Mouse (Mus musculus) intestine, embryonic 16.5 days (tissue): ENCODE data around the gene Gnpat. TPM values are rescaled to one million over a fixed set of nuclear protein-coding genes. Genes with fewer than 3 reads are reported as not detected.

Experiments used
- ATAC-seq: fragments of 200-750 bp; cut with Nextera tagmentation; 2 replicates; pipeline ENCODE4 v1.8.0; 2017; ENCODE audit warnings: moderate TSS enrichment, moderate library complexity
- H3K27ac ChIP-seq: fragments of 300-500 bp; sonication (generic); 2 replicates; pipeline ENCODE4 v1.5.1; 2014; ENCODE audit warnings: mild to moderate bottlenecking, low read length
- H3K27me3 ChIP-seq: fragments of 300-500 bp; sonication (generic); replicated peaks from 2 replicates; pipeline ENCODE4 v1.6.1; 2014; ENCODE audit warnings: low read length, control low read depth, mixed read lengths; ENCODE audit not compliant: control insufficient read depth, insufficient read depth
- H3K36me3 ChIP-seq: fragments of 300-500 bp; sonication (generic); 2 replicates; pipeline ENCODE4 v1.6.1; 2014; ENCODE audit warnings: low read length, control low read depth; ENCODE audit not compliant: control insufficient read depth, insufficient read depth
- H3K4me1 ChIP-seq: fragments of 300-500 bp; sonication (generic); 2 replicates; pipeline ENCODE4 v1.6.1; 2014; ENCODE audit warnings: low read length, control low read depth, mixed read lengths; ENCODE audit not compliant: control insufficient read depth, insufficient read depth
- H3K4me2 ChIP-seq: fragments of 300-500 bp; sonication (generic); 2 replicates; pipeline ENCODE4 v1.6.1; 2014; ENCODE audit warnings: low read depth, low read length, control low read depth
- H3K4me3 ChIP-seq: fragments of 300-500 bp; sonication (generic); 2 replicates; pipeline ENCODE4 v1.5.1; 2014; ENCODE audit warnings: mild to moderate bottlenecking, low read length
- H3K9ac ChIP-seq: fragments of 300-500 bp; sonication (generic); 2 replicates; pipeline ENCODE4 v1.6.1; 2014; ENCODE audit warnings: low read depth, low read length
- H3K9me3 ChIP-seq: fragments of 300-500 bp; sonication (generic); 2 replicates; pipeline ENCODE4 v1.6.1; 2016; ENCODE audit warnings: low read length, control low read depth; ENCODE audit not compliant: control insufficient read depth
- WGBS: fragments of 180-500 bp; shearing (Covaris S2); extraction: QIAGEN DNeasy Blood & Tissue Kit; methylation state at CpG from one replicate; pipeline ENCODE4 v1.1.7; 2014; 5-methylcytosine and 5-hydroxymethylcytosine counted together
- polyA plus RNA-seq: library from polyadenylated mRNA; unstranded; fragments of >200 nt; fragmentation: Nextera tagmentation; extraction: Ambion mirVana; gene quantifications from 2 replicates; pipeline ENCODE4 v1.2.1, GENCODE M21; 2015

The Gnpat gene
- polyA plus RNA-seq, 1 experiment from 2014 or later = 83.6 TPM

GRCm38 (mm10) chr8:124827387-124827786, 35.4 kb upstream of the Gnpat start:
- no peak for ATAC-seq
- Histone ChIP-seq H3K9ac (no peak overlapping the region), H3K4me1 (no peaks in the 10 kb centered on the region), H3K4me2 (no peak overlapping the region), H3K36me3 (no peaks in the 10 kb centered on the region), H3K27me3 (0 out of 2 replicates have a peak, but pooled peaks cover 2% of the 10 kb centered on the region), H3K27ac (no peak overlapping the region), H3K9me3 (no peaks in the 10 kb centered on the region), H3K4me3 (no peak overlapping the region)
- WGBS = 3% methylated on average over 5 of the region's 5 CpGs

DNA sequence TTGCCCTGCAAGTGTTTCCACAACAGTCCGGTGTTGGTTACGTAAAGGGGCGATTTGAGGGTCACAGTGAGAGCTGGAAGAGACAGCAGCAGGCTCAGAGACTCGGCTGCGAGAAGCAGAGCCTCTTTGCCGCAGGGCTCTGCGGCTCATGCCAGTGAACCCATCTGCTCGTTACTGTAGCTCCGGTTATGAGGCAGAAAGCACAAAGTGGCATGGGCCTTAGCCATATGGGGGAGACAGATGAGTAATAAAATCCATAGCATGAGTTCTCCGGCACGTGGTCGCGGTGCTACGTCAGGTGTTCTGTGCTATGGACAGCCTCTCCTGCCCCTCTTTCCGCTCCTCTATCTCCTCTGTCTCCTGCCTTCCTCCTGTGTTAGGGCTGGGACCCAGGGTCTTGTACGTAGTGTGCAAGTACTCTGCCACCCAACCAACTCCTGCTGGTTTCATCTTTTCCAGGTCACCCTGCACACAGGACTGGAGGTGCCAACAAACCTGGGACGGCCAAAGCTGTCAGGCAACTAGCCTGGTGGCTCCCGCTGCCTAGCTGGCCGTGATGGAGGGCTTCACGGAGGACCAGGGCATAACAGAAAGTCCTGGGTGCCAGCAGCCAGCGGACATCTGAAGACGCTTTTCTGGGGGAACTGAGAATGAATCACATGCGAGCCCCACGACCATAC, 34.1 kb upstream of the Gnpat start:
- Histone ChIP-seq H3K27me3 (0 out of 2 replicates have a peak, but pooled peaks cover 2% of the 10 kb centered on the region), H3K4me2 (no peak overlapping the region), H3K4me3 (no peak overlapping the region), H3K9me3 (no peaks in the 10 kb centered on the region), H3K27ac (no peak overlapping the region), H3K9ac (no peak overlapping the region), H3K36me3 (no peaks in the 10 kb centered on the region), H3K4me1 (no peaks in the 10 kb centered on the region)
- 86% methylated on average over 24 of the region's 24 CpGs for WGBS
- ATAC-seq = no peak

DNA sequence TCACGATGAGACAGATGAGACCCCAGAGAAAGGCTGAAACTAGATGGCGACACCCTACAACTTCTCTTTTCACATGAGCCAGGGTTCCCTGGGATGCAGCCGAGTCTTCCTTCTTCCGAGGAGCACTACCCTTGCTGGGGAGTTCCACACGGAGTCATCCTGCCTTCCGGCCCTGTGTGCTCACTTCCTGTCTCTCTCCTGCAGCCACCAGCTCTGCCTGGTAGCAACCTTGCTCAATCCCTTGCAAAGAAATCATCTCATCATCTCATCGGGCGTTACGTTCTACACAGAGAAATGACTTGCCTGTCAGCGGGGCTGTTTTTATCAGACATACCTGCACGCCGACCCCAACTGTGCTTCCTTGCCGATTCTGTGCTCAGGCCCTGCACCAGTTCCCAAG, 32.8 kb upstream of the Gnpat start:
- ATAC-seq = no peak
- Histone ChIP-seq H3K4me1 (peaks cover 3% of the 10 kb centered on the region; the same call in 1 of the 2 replicates), H3K9ac (no peak overlapping the region), H3K27ac (no peak overlapping the region), H3K4me2 (no peak overlapping the region), H3K9me3 (no peaks in the 10 kb centered on the region), H3K27me3 (0 out of 2 replicates have a peak, but pooled peaks cover 2% of the 10 kb centered on the region), H3K4me3 (no peak overlapping the region), H3K36me3 (no peaks in the 10 kb centered on the region)
- 74% methylated on average over 13 of the region's 13 CpGs for WGBS

DNA sequence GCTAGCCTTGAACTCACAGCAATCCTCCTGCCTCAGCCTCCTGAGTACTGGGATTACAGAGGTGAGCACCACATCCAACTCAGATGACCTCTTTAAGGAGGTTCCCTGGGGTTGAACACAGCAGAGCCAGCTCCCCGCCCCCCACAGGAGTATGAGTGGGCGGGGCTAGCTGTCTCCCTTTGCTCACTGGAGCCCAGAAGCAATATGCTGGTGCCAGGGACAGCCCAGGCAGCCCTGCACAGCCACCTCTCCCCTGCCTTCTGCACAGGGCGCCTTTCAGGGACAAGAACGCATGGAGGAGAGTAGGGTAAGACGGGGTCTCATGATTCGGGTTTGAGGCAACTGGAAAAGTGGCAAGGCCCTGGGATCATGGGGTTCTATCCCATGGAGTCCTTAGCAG, 31.3 kb upstream of the Gnpat start:
- no peak for ATAC-seq
- H3K27me3 ChIP-seq = 0 out of 2 replicates have a peak, but pooled peaks cover 2% of the 10 kb centered on the region
- H3K4me2 ChIP-seq = no peak overlapping the region
- H3K36me3 ChIP-seq = no peaks in the 10 kb centered on the region
- no peak overlapping the region for H3K9ac ChIP-seq
- 78% methylated on average over 6 of the region's 6 CpGs for WGBS
- no peak overlapping the region for H3K4me3 ChIP-seq
- no peak overlapping the region for H3K27ac ChIP-seq
- H3K4me1 ChIP-seq = peaks cover 3% of the 10 kb centered on the region; the same call in 1 of the 2 replicates
- H3K9me3 ChIP-seq = no peaks in the 10 kb centered on the region

DNA sequence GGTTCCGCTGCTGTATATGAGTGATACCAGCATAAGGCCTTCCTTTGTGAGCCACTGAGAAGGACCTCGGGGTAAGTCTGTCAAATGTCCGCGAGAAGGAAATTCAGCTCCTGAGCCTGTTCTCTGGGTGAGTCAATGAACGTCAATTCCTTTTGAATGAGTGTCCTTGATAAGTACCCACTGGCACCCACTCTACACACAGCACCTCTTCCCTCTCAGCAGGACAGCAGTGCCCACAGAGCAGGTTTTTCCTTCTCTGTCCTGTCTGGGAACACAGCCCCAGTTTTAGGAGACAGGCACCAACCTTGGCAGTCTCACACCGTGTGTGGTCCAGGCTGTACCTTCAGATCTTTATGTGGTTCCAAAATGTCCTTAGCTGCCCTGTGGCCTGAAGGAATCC, 30.9 kb upstream of the Gnpat start:
- Histone ChIP-seq H3K4me2 (no peak overlapping the region), H3K4me1 (peaks cover 3% of the 10 kb centered on the region; the same call in 1 of the 2 replicates), H3K9ac (no peak overlapping the region), H3K36me3 (no peaks in the 10 kb centered on the region), H3K4me3 (no peak overlapping the region), H3K9me3 (no peaks in the 10 kb centered on the region), H3K27ac (no peak overlapping the region), H3K27me3 (no peaks in the 10 kb centered on the region)
- 80% methylated on average over 6 of the region's 6 CpGs for WGBS
- no peak for ATAC-seq

- Histone ChIP-seq H3K4me2 (peak overlapping the region; percentile 40), H3K36me3 (no peaks in the 10 kb centered on the region), H3K9ac (no peak overlapping the region), H3K9me3 (no peaks in the 10 kb centered on the region), H3K27me3 (no peaks in the 10 kb centered on the region), H3K27ac (no peak overlapping the region), H3K4me1 (peaks cover 3% of the 10 kb centered on the region; the same call in 1 of the 2 replicates), H3K4me3 (peak overlapping the region; percentile 16; the same call in 1 of the 2 replicates)
- WGBS = 29% methylated on average over 15 of the region's 15 CpGs
- no peak for ATAC-seq
Observed at GRCm38 (mm10) chr8:124833430-124834205, 29.2 kb upstream of the Gnpat start.

DNA sequence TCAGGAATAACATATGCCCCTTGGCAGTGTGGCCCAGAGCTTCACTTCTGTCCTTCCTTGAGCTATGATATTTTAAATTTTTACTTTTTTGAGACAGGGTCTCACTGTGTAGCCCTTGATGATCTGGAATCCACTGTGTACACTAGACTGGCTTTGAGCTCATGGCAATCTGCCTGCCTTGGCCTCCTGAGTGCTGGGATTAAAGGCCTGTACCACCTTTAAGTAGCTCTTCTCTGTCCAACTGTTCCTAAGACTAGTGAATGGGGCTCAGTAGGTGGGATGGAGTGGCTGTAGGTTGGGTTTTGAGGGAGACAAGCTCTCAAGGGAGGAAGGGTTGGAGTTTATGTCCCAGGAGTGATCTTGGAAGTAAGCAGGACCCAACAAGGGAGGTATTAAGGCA, 27.0 kb upstream of the Gnpat start:
- Histone ChIP-seq H3K27me3 (no peaks in the 10 kb centered on the region), H3K36me3 (peaks cover 14% of the 10 kb centered on the region), H3K9me3 (no peaks in the 10 kb centered on the region), H3K9ac (no peak overlapping the region), H3K27ac (no peak overlapping the region), H3K4me3 (no peak overlapping the region), H3K4me2 (no peak overlapping the region), H3K4me1 (peaks cover 3% of the 10 kb centered on the region; the same call in 1 of the 2 replicates)
- no peak for ATAC-seq

GRCm38 (mm10) chr8:124836273-124836672, 26.6 kb upstream of the Gnpat start:
- Histone ChIP-seq H3K4me1 (peaks cover 3% of the 10 kb centered on the region; the same call in 1 of the 2 replicates), H3K27me3 (no peaks in the 10 kb centered on the region), H3K36me3 (peaks cover 15% of the 10 kb centered on the region), H3K27ac (no peak overlapping the region), H3K4me2 (no peak overlapping the region), H3K9ac (no peak overlapping the region), H3K4me3 (no peak overlapping the region), H3K9me3 (no peaks in the 10 kb centered on the region)
- WGBS = 85% methylated on average over 7 of the region's 7 CpGs
- no peak for ATAC-seq

- no peak overlapping the region for H3K4me3 ChIP-seq
- no peaks in the 10 kb centered on the region for H3K27me3 ChIP-seq
- peaks cover 20% of the 10 kb centered on the region for H3K36me3 ChIP-seq
- 83% methylated on average over 2 of the region's 2 CpGs for WGBS
- peaks cover 3% of the 10 kb centered on the region; the same call in 1 of the 2 replicates for H3K4me1 ChIP-seq
- H3K27ac ChIP-seq = no peak overlapping the region
- no peak overlapping the region for H3K4me2 ChIP-seq
- H3K9ac ChIP-seq = no peak overlapping the region
- ATAC-seq = no peak
- no peaks in the 10 kb centered on the region for H3K9me3 ChIP-seq
Observed at GRCm38 (mm10) chr8:124836907-124837306, 25.9 kb upstream of the Gnpat start.
